Mouse (Mus musculus) heart, postnatal 0 days (tissue): ENCODE measurements around the gene Slc24a3. TPM values are rescaled to one million over a fixed set of nuclear protein-coding genes. Genes with fewer than 3 reads are reported as not detected.

Experiments used
- ATAC-seq: fragments of 200-750 bp; cut with Nextera tagmentation; 2 replicates; pipeline ENCODE4 v1.8.0; 2017; ENCODE audit warnings: low read depth, moderate number of reproducible peaks, moderate library complexity; ENCODE audit not compliant: insufficient read depth
- DNase-seq: peaks from one replicate; pipeline ENCODE4 v3.0.0-alpha.2; 2016; ENCODE audit warnings: low spot score
- H3K27ac ChIP-seq: fragments of 300-500 bp; sonication (generic); 2 replicates; pipeline ENCODE4 v1.5.1; 2014; ENCODE audit warnings: low read depth, mild to moderate bottlenecking
- H3K27me3 ChIP-seq: fragments of 300-500 bp; sonication (generic); 2 replicates; pipeline ENCODE4 v1.6.1; 2014; ENCODE audit warnings: low read length, mixed read lengths; ENCODE audit not compliant: control insufficient read depth, insufficient read depth
- H3K36me3 ChIP-seq: fragments of 300-500 bp; sonication (generic); replicated peaks from 2 replicates; pipeline ENCODE4 v1.6.1; 2014; ENCODE audit warnings: low read length, mixed read lengths; ENCODE audit not compliant: control insufficient read depth, insufficient read depth
- H3K4me1 ChIP-seq: fragments of 300-500 bp; sonication (generic); 2 replicates; pipeline ENCODE4 v1.6.1; 2014; ENCODE audit warnings: antibody characterized with exemption; ENCODE audit not compliant: control insufficient read depth, insufficient read depth
- H3K4me2 ChIP-seq: fragments of 300-500 bp; sonication (generic); 2 replicates; pipeline ENCODE4 v1.6.1; 2014; ENCODE audit warnings: low read depth, mild to moderate bottlenecking, low read length, moderate library complexity
- H3K4me3 ChIP-seq: fragments of 300-500 bp; sonication (generic); 2 replicates; pipeline ENCODE4 v1.5.1; 2014; ENCODE audit warnings: low read depth, low read length
- H3K9ac ChIP-seq: fragments of 300-500 bp; sonication (generic); replicated peaks from 2 replicates; pipeline ENCODE4 v1.6.1; 2014; ENCODE audit warnings: low read depth, low read length, mixed read lengths
- H3K9me3 ChIP-seq: fragments of 300-500 bp; sonication (generic); replicated peaks from 2 replicates; pipeline ENCODE4 v1.6.1; 2016; ENCODE audit warnings: low read length; ENCODE audit not compliant: control insufficient read depth
- CTCF ChIP-seq: IDR thresholded peaks from 2 replicates; pipeline ENCODE4 v1.5.1; 2016; ENCODE audit warnings: antibody characterized with exemption, control low read depth, low read depth
- EP300 ChIP-seq: IDR thresholded peaks from 2 replicates; pipeline ENCODE4 v1.6.1; 2016; ENCODE audit warnings: antibody characterized with exemption, low read depth
- WGBS: fragments of 180-500 bp; shearing (Covaris S2); extraction: QIAGEN DNeasy Blood & Tissue Kit; methylation state at CpG from one replicate; pipeline ENCODE4 v1.1.7; 2014; 5-methylcytosine and 5-hydroxymethylcytosine counted together
- polyA plus RNA-seq: library from polyadenylated mRNA; unstranded; fragments of >200 nt; fragmentation: Nextera tagmentation; extraction: Ambion mirVana; gene quantifications from 2 replicates; pipeline ENCODE4 v1.2.1, GENCODE M21; 2015
- total RNA-seq: library from RNA; depleted of rRNA; stranded (reverse); fragments of >200 nt; gene quantifications from 2 replicates; pipeline ENCODE4 v1.2.3, GENCODE M21; 2014; ENCODE audit warnings: low replicate concordance

Gene Slc24a3
- total and polyA plus RNA-seq, 2 experiments from 2014 or later = 0.63 to 3.7 TPM

DNA sequence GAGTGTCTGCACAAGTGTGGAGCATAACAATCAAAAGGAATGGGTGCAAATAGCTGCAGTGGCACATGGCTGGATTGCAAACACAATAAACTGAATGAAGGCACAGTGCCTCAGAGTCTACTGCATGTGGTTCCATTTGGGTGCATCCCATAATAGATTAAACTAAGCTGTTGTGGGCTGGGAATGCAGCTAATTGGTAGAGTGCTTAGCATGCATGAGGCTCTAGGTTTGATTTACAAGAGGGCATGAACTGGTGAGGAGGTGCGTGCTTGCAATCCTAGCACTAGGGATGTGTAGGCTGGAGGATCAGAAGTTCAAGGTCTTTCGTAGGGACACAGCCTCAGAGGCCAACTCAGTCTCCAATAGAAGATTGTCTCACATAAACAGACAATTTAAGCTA is 159.0 kb downstream of the Slc24a3 start:
- no peak overlapping the region for H3K27ac ChIP-seq
- H3K9ac ChIP-seq = no peak overlapping the region
- WGBS = 88% methylated on average over 2 of the region's 2 CpGs
- no peaks in the 10 kb centered on the region for H3K27me3 ChIP-seq
- ATAC-seq (no peak), DNase-seq (no peak)
- no peak overlapping the region for H3K4me3 ChIP-seq
- TF ChIP-seq EP300 = no peak
- TF ChIP-seq CTCF = no peak
- no peaks in the 10 kb centered on the region for H3K36me3 ChIP-seq
- H3K4me1 ChIP-seq = peaks cover 11% of the 10 kb centered on the region; the same call in 1 of the 2 replicates
- H3K9me3 ChIP-seq = no peaks in the 10 kb centered on the region
- no peak overlapping the region for H3K4me2 ChIP-seq

DNA sequence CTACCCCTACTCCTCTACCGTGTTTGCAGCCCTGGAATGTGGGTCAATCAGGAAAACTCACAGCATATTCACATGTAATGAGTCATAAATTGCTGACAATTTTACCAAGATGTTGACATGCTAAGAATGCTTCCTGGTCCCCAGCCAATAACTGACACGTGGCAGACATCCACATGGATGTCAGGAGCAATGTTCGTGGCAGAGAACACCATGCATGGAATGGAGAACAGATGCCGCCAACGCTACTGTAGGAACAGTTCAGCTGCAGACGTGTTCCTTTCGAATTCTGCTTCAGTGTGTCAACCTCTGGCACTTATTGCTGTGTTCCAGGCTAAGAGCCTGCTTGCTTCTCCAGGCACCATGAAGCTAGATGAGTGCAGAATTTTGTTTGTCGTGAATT is 162.2 kb downstream of the Slc24a3 start:
- Histone ChIP-seq H3K4me2 (peak overlapping the region; percentile 21; the same call in 1 of the 2 replicates), H3K4me1 (peaks cover 11% of the 10 kb centered on the region; the same call in 1 of the 2 replicates), H3K4me3 (no peak overlapping the region), H3K36me3 (no peaks in the 10 kb centered on the region), H3K27me3 (no peaks in the 10 kb centered on the region), H3K9me3 (no peaks in the 10 kb centered on the region), H3K27ac (peak overlapping the region; percentile 25; the same call in 1 of the 2 replicates), H3K9ac (no peak overlapping the region)
- peak; percentile 60 for DNase-seq
- ATAC-seq = peak; percentile 62; the same call in 1 of the 2 replicates
- WGBS = 37% methylated on average over 8 of the region's 8 CpGs
- TF ChIP-seq EP300 = no peak
- TF ChIP-seq CTCF = no peak

DNA sequence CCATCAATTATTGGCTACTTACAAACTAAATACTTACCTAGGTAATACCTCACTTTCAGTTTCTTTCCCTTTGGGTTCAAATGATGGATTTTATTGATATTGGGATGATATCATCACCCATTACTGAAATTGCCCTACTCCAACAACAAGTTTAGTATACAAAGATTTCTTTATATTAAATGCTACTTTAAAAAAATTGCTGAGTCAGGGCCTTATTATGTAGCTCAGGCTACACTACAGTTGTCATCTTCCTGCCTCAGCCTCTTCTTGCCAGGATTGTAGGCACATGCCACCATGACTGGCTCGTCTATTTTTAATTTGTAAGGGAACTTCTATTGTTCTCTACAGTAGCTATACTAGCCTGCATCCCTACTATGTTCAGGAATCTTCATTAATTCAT is 164.0 kb downstream of the Slc24a3 start:
- H3K4me3 ChIP-seq = no peak overlapping the region
- DNase-seq (no peak), ATAC-seq (no peak)
- no peaks in the 10 kb centered on the region for H3K9me3 ChIP-seq
- no peak overlapping the region for H3K9ac ChIP-seq
- H3K4me1 ChIP-seq = peaks cover 6% of the 10 kb centered on the region; the same call in 1 of the 2 replicates
- 74% methylated on average over 1 of the region's 1 CpGs for WGBS
- H3K36me3 ChIP-seq = no peaks in the 10 kb centered on the region
- no peaks in the 10 kb centered on the region for H3K27me3 ChIP-seq
- H3K27ac ChIP-seq = no peak overlapping the region
- no peak for TF ChIP-seq EP300
- no peak for TF ChIP-seq CTCF
- no peak overlapping the region for H3K4me2 ChIP-seq

DNA sequence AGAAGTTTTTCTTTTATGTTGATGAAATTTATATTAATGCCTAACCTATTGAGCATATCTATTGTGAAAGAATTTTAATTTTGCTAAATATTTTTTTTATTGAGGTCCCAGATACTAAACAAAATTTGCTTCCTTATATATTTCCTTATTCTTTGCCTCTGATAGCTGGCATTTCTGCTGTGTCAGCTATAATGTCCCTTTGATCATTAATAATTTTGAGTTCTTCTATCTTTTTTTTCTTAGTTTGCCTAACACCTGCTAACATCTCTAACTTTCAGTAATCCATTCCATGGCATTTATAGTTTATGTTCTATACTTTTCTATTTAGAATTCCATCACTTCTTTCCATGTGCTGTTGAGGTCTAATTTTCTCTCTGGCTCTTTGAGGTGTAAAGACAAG is 165.9 kb downstream of the Slc24a3 start:
- Histone ChIP-seq H3K27me3 (no peaks in the 10 kb centered on the region), H3K4me2 (no peak overlapping the region), H3K36me3 (no peaks in the 10 kb centered on the region), H3K9me3 (no peaks in the 10 kb centered on the region), H3K9ac (no peak overlapping the region), H3K4me3 (no peak overlapping the region), H3K27ac (no peak overlapping the region), H3K4me1 (peaks cover 6% of the 10 kb centered on the region; the same call in 1 of the 2 replicates)
- no peak for ATAC-seq
- DNase-seq = no peak
- TF ChIP-seq EP300 (no peak), CTCF (no peak)

DNA sequence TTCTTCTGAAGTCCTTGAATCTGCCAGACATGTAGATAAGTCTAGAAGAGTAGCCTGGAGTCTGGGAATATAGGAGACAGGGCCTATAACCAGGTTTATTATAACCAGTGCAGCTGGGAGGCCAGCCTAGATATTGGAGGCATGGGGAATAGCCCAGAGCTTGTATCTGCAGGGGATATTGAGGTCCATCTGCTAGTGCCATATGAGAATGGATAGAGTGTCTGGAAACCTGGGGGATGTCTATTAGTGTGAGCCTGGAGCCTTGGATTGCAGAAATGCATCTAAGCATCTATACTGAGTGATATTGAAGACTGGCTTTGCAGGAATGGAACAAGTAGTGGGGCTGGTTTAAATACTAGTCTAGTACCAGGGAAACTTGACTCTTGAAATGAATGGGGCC is 168.9 kb downstream of the Slc24a3 start:
- Histone ChIP-seq H3K4me3 (no peak overlapping the region), H3K9ac (no peak overlapping the region), H3K4me2 (no peak overlapping the region), H3K9me3 (no peaks in the 10 kb centered on the region), H3K27me3 (no peaks in the 10 kb centered on the region), H3K4me1 (no peaks in the 10 kb centered on the region), H3K36me3 (no peaks in the 10 kb centered on the region), H3K27ac (no peak overlapping the region)
- DNase-seq (no peak), ATAC-seq (no peak)
- TF ChIP-seq EP300 (no peak), CTCF (no peak)

DNA sequence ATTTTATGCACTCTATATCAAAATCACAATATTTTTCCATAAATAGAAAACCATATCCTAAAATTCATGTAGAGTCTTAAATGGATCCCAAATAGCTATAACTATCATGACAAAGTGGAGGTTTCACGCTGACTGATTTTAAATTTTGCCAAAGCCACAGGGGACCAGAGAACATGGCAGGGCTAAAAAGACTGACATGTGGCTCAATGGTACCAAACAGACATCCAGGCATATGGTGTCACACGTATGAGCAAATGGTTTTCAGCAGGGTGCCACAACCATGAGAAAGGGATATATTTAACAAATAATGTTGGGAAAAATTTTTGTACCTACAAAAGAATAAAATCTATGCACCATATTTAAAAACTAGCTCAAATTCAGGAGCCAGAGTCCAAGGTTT is 173.3 kb downstream of the Slc24a3 start:
- DNase-seq (no peak), ATAC-seq (no peak)
- Histone ChIP-seq H3K4me3 (no peak overlapping the region), H3K4me1 (no peaks in the 10 kb centered on the region), H3K36me3 (no peaks in the 10 kb centered on the region), H3K4me2 (no peak overlapping the region), H3K27ac (no peak overlapping the region), H3K9me3 (no peaks in the 10 kb centered on the region), H3K9ac (no peak overlapping the region), H3K27me3 (no peaks in the 10 kb centered on the region)
- TF ChIP-seq EP300 (no peak), CTCF (no peak)
- 79% methylated on average over 2 of the region's 2 CpGs for WGBS
